Comparison of ENCODE assay signal across 8 mouse cellular contexts in the genomic region with DNA sequence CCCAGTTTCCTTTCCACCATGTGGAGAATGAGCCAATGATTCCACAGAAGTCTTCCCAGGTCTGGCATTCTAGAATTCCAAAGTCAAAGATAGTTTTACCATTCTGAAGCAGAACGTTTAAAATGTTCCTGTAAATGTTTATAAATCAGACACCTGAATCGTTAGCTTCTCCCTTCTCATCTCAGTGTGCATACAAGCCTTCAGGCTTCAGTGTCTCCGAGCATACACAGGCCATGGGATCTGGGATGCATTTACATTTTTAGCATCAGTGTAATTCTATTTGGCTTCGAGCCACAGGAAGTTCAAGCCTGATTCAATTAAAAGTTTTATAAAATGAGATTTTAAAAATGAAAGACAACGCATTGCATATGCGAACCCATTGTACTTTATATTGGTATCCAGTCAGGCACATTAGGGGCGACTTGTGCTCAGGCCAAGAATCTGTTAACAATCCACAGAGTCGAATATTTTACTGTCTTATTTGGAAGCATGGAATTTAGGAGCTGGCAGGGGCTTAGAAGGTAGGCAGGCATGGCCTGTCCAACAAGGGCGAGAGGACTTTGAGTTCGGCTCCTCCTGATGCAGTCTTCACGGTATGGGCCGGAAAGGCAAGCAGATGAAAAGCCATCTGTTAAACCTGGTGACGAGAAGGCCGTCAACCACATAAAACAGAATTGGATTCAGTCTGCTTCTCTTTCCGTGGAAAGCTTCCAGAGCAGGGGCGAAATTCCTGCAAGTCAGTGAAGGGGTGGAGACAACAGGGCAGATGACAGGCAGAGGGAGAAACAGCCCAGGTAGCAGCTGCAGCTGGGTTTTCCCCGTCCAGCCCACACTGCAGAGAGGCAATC.
DNase-seq lines count a peak whose midpoint lies in the region; ATAC-seq and TF ChIP-seq lines count a peak whose summit lies in the region.

No protein-coding gene starts in this region.

- H3K36me3 ChIP-seq in stomach, postnatal 0 days (ENCODE audit: control insufficient read depth, insufficient read depth, low read length) = no peaks in the 10 kb centered on the region
- no peaks in the 10 kb centered on the region for H3K36me3 ChIP-seq in liver, embryonic 12.5 days

- no peak overlapping the region for H3K4me2 ChIP-seq in stomach, postnatal 0 days (replicated peaks; ENCODE audit: low read depth)
- H3K4me2 ChIP-seq in liver, embryonic 12.5 days = no peak overlapping the region

- DNase-seq in lung, postnatal 10 days = peak; percentile 7
- no peak for DNase-seq in lung, postnatal 14 days
- DNase-seq in frontal cortex, adult 2 months (ENCODE audit: extremely low spot score in 1 of 2, low spot score in 1 of 2) = peak; percentile 74 to 86
- peak; percentile 67 to 79 for DNase-seq in layer of hippocampus, postnatal 14 days (ENCODE audit: low spot score in 2 of 2)
- DNase-seq in stomach, postnatal 0 days (ENCODE audit: low spot score) = no peak
- no peak for DNase-seq in thymus, postnatal 4 days
- DNase-seq in ovary, adult 18-20 months (ENCODE audit: low spot score) = no peak

- H3K27ac ChIP-seq in stomach, postnatal 0 days (replicated peaks) = peak overlapping the region; percentile 1; the same call in 1 of the 2 replicates
- no peak overlapping the region for H3K27ac ChIP-seq in liver, embryonic 12.5 days

- no peak for TF ChIP-seq EP300 in stomach, postnatal 0 days (optimal IDR thresholded peaks at IDR 0.05)

- no peak overlapping the region for H3K4me3 ChIP-seq in stomach, postnatal 0 days (ENCODE audit: low read depth, low read length)
- H3K4me3 ChIP-seq in liver, embryonic 12.5 days = no peak overlapping the region

- no peaks in the 10 kb centered on the region for H3K9me3 ChIP-seq in stomach, postnatal 0 days (ENCODE audit: control insufficient read depth, low read length)
- H3K9me3 ChIP-seq in liver, embryonic 12.5 days (replicated peaks) = peaks cover 8% of the 10 kb centered on the region; the same call in 1 of the 2 replicates

- 49% methylated on average over 17 of the region's 17 CpGs for WGBS in stomach, postnatal 0 days
- WGBS in liver, embryonic 12.5 days (ENCODE audit: insufficient replicate concordance) = 69% methylated on average over 17 of the region's 17 CpGs

- no peaks in the 10 kb centered on the region for H3K4me1 ChIP-seq in stomach, postnatal 0 days (replicated peaks; ENCODE audit: control insufficient read depth, insufficient read depth)
- no peaks in the 10 kb centered on the region for H3K4me1 ChIP-seq in liver, embryonic 12.5 days

- TF ChIP-seq CTCF in stomach, postnatal 0 days (IDR thresholded peaks at IDR 0.05; ENCODE audit: low read depth) = no peak

- ATAC-seq in stomach, postnatal 0 days (ENCODE audit: low FRiP score, low TSS enrichment) = no peak
- ATAC-seq in liver, embryonic 12.5 days = no peak

- H3K9ac ChIP-seq in stomach, postnatal 0 days (ENCODE audit: low read length) = no peak overlapping the region
- H3K9ac ChIP-seq in liver, embryonic 12.5 days = no peak overlapping the region

- no peaks in the 10 kb centered on the region for H3K27me3 ChIP-seq in stomach, postnatal 0 days (ENCODE audit: control insufficient read depth, insufficient read depth, low read length)
- no peaks in the 10 kb centered on the region for H3K27me3 ChIP-seq in liver, embryonic 12.5 days (replicated peaks)

Comparison
In these comparisons a context has a peak if more than half of its experiments do, and no peak if none do; other contexts are left out.
1. DNase-seq: peak in lung, postnatal 10 days (single experiment), frontal cortex, adult 2 months (2 of 2) and layer of hippocampus, postnatal 14 days (2 of 2); none in lung, postnatal 14 days (single experiment), stomach, postnatal 0 days (single experiment), thymus, postnatal 4 days (single experiment) and ovary, adult 18-20 months (single experiment).